Mouse (Mus musculus): ENCODE results near the gene Olfr1148.

Gene Olfr1148

GRCm38 (mm10) chr2:87830233-87830632 lies at the start of gene Olfr1148:
TSS of gene Olfr1148 (plus strand) at chr2:87830533.
- DNase-seq (ENCODE audit: low read depth in 2 of 2, low spot score in 2 of 2): no peak

GRCm38 (mm10) chr2:87800292-87800691 lies 30.0 kb upstream of the Olfr1148 start, which contains the start of gene Olfr1143:
TSS of gene Olfr1143 (plus strand) at chr2:87800592.
- no peak for DNase-seq (ENCODE audit: low read depth in 2 of 2, low spot score in 2 of 2)

GRCm38 (mm10) chr2:87809522-87809921 lies 20.8 kb upstream of the Olfr1148 start, which contains the start of gene Olfr1145:
TSS of gene Olfr1145 (plus strand) at chr2:87809822.
- no peak for DNase-seq (ENCODE audit: low read depth in 2 of 2, low spot score in 2 of 2)

DNA sequence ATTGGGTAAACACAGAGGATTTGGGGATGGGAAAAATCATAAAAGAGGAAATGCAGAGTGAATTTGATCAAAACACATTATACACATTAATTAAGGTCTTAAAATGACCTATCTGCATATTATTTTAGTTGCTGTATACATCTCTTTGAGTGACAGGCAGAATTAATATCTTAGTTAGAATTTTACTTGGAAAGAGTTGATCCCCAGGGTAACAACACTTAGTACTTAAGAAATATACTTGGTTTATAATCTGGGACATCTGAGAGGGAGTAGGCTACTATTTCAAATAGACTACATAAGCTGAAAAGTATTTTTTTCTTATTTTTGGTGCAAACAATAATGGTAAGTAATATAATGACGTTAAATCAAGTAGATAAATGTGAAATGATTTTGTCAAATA lies 13.4 kb downstream of the Olfr1148 start, which contains the start of gene Olfr1150-ps1:
Gene Olfr1150-ps1 (plus strand): TSS at position 301 of the 400 bp plus-strand sequence.
- DNase-seq (ENCODE audit: low read depth in 2 of 2, low spot score in 2 of 2): no peak

DNA sequence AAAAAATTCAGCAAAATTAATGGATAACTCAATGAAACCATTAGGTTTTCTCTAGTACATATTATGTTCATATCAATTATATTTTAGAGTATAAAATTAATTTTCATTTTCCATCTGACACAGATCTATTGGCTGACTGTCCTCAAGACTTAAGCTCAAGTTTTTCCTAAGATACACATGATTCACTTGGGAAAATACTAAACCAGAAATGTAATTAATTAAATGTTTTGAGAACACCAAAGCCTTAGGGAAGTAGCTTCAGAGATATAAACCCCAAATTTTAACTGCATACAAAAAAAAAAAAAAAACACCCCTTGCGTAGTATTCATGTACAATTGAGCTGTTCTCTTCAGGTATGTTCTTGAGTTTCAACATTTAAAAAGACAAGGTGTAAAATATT lies 25.2 kb downstream of the Olfr1148 start, which contains the start of gene Olfr1151:
Gene Olfr1151 (plus strand): TSS at position 301 of the 400 bp plus-strand sequence.
- no peak for DNase-seq (ENCODE audit: low read depth in 2 of 2, low spot score in 2 of 2)

DNA sequence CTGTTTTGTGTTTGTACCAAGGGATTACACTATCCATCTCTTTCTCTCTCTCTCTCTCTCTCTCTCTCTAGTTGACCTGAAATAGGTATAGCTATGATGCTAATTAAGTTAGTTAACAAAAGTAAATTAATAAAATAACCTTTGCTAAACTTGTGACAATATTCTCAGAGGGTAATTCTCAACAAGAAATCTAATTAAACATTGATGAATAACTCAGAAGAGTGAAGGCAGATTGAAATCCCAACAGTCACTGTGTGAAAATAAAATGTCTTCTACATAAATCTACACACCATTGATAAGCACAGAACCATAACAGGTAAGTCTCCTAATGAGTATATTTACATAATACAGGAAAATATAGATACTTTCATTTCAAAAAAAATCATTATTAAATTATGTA lies 35.9 kb downstream of the Olfr1148 start, which contains the start of gene Olfr1152:
Gene Olfr1152 (plus strand): TSS at position 301 of the 400 bp plus-strand sequence.
- no peak for DNase-seq (ENCODE audit: low read depth in 2 of 2, low spot score in 2 of 2)

Measured in CD8-positive naive resting alpha-beta T cell, adult 2 months (primary cell).